Mouse (Mus musculus) right cerebral cortex, adult 18-20 months (tissue): ENCODE data around the gene Tars.

Experiments
- DNase-seq: peaks from one replicate; pipeline ENCODE4 v3.0.0; 2022; ENCODE audit warnings: mixed read lengths

Gene Tars

GRCm38 (mm10) chr15:11360888-11361287 lies 38.6 kb downstream of the Tars start:
- no peak for DNase-seq

GRCm38 (mm10) chr15:11357501-11357900 lies 42.0 kb downstream of the Tars start:
- DNase-seq, result no peak

GRCm38 (mm10) chr15:11355865-11356264 lies 43.6 kb downstream of the Tars start:
- DNase-seq, result no peak

GRCm38 (mm10) chr15:11339467-11340180 lies 59.8 kb downstream of the Tars start:
- peak; percentile 7 for DNase-seq
